Mouse (Mus musculus) hematopoietic stem cell, adult 5-6 weeks (primary cell): Measurements from ENCODE around the gene Pex13. TPM values are rescaled to one million over a fixed set of nuclear protein-coding genes. Genes with fewer than 3 reads are reported as not detected.
"Not testable (repeated sequence)": the region's sequence is repeated elsewhere in the genome, so short reads cannot be mapped to it uniquely, and the experiment has no call there.

Experiments used
- ATAC-seq, 2 experiments: fragments of 125-278 bp in 1 of 2; replicated peaks in 1 of 2; 2 replicates each; pipeline ENCODE4 v1.8.0; 2016 to 2017; ENCODE audit warnings: inconsistent platforms in 2 of 2, mild to moderate bottlenecking in 2 of 2, moderate number of reproducible peaks in 2 of 2, low read depth in 1 of 2, moderate TSS enrichment in 1 of 2; ENCODE audit not compliant: low FRiP score in 2 of 2, poor library complexity in 2 of 2, severe bottlenecking in 2 of 2, insufficient read depth in 1 of 2, low TSS enrichment in 1 of 2
- total RNA-seq: library from RNA; stranded (forward); fragments of 172-1452, 232-1000 nt; gene quantifications from 2 replicates; pipeline ENCODE4 v1.2.3, GENCODE M21; 2017

Pex13 gene
- total RNA-seq, 1 experiment from 2014 or later: 25.7 TPM

DNA sequence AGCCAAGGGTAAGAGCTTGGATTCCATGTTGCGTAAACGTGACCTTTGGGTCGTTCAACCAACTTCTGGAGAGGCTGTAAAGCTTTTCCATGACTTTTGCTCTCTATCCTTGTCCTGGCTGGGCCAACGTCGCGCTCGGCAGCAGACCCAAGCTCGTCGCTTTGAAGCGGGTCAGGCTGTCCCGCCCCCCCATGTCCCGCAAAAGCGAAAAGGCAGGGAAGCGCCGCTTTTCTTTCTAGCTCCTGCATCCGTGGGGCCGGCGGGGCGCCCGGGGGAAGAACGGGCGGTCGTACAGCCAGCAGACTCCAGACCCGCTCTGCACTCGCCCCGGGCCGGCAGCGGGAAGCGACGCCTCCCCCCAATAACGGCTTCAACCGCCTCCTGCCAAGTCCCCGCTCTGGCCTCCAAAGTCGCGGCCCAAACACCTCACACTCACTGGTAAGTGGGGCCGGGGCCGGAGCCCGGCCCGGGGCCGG, 410 bp downstream of the Pex13 start, which contains the start of gene Pus10:
Pus10 (plus strand) TSS at position 364 of the 476 bp plus-strand sequence.
- peak in 1 of 2 experiments; percentile 46; a peak in 2 of 4 replicates for ATAC-seq

DNA sequence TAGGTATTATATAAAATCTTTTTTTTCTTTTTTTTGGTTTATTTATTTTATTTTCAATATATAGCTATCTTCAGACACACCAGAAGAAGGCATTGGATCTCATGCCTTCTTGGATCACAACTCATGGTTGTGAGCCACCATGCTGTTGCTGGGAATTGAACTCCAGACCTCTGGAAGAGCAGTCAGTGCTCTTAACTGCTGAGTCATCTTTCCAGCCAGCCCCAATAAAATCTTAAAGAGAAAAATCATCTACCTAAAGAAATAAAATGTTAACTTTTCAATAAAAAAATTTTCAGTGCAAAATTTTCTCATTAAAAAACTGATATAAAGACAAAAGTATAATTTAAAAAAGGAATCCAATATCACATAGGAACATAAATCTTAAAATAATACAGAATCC, 1.5 kb downstream of the Pex13 start:
- no peak for ATAC-seq

DNA sequence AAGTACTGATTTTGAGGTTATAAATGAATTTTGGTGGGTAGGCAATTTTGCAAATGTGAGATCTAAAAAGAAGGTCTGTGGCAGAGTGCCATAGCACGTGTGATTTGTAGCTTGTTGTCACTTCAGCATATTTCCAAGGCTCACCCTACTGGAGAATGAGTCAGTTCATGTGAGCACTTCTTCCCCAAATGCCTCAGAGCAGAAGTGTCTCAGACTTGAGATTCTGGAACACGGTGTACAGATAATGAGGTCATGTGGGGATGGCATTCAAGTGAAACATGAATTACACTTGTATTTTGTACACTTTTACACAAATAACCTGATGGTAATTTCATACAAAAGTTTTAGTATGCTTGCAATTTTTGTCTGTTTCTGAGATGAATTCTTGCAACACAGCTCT, 8.0 kb downstream of the Pex13 start:
- no peak for ATAC-seq

DNA sequence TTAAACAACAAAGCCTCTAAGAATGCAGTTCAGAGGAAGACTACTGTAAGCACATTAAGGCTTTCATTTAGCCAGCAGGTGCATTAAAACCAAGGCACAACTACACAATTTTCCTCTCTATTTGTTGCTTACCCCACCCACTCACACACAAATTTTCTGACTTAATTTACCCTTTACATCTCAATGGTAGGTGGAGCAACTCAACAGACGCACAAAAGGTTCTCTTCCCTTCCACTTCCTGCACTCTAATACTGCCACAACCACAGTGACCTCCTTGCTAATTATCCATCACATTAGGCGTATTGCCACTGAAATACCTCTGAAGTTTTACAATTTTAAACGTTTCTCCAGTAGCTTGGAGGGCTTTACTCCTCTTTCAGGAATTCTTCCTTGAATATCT, 12.1 kb downstream of the Pex13 start:
- ATAC-seq: no peak

DNA sequence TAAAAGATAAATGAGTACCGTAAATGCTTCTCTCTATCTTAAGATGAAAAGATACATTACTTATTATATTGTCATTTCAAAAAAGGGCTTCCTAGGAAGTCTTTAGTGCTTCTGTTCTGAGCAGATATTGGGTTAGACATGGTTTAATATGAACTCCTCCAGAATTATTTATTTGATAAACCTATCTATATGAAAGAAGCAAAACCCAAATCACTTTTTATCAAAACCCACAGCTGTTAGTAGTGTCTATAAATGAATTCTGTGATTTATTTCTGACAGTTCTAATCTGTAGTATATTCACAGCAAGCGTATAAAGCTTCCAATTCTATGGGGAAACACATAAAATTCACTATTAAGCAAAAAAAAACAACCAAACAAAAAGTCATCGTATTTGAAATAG, 17.9 kb downstream of the Pex13 start:
- no peak for ATAC-seq

DNA sequence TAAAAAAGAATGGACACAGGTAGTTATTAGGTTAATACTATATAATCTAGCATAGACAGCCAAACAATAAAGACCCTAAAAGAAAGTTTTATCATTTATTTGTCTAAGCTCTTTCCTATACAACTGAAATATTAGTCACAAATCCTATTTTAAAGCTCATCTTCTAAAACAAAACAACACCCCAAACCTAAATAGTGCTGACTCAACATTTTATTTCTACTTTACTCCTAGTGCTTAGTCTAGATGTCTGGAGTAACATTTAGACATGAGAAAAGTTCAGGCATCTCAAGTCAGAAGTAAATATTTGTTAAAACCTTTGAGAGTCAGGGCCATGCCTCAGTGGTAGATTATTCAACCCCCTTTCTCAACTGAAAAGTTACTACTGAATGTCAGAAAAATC, 18.3 kb downstream of the Pex13 start:
- ATAC-seq: no peak

DNA sequence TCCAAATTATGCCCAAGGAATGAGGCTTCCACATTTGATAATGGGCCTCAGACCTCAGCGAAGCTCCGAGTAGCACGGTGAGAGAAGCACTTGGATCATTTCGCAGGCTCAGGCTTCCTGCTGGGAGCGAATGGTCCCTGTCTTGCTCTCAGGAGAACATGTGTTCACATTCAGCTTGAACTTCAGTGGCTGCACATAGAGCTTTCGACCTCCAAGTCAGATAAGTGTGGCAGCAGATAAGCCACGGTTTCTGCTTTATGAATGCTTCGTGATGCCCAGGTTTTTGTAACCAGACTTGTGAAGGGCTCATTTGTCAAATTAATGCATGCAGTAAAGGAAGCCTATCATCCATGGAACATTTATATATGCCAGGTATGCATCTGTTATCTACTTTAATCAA, 31.2 kb downstream of the Pex13 start:
- no peak for ATAC-seq

DNA sequence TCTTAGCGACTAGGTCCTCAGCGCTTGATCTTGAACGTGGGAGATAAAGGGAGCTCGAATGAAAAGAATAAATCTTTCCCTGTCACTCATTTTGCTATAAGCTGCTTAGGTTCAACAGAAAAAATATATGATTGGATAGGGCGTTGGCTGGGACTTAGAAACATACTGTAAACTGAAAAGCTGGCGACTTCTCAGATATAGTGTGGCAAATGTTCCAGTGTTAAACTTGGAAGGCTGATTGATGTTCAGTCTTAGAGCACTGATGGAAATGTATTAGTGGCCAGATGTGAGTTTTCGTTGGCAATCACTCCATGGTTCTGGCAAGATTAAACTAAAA, 31.9 kb downstream of the Pex13 start:
- ATAC-seq: 0 out of 4 replicates have a peak, but pooled peaks of 1 of the 2 experiments have one; percentile 15

DNA sequence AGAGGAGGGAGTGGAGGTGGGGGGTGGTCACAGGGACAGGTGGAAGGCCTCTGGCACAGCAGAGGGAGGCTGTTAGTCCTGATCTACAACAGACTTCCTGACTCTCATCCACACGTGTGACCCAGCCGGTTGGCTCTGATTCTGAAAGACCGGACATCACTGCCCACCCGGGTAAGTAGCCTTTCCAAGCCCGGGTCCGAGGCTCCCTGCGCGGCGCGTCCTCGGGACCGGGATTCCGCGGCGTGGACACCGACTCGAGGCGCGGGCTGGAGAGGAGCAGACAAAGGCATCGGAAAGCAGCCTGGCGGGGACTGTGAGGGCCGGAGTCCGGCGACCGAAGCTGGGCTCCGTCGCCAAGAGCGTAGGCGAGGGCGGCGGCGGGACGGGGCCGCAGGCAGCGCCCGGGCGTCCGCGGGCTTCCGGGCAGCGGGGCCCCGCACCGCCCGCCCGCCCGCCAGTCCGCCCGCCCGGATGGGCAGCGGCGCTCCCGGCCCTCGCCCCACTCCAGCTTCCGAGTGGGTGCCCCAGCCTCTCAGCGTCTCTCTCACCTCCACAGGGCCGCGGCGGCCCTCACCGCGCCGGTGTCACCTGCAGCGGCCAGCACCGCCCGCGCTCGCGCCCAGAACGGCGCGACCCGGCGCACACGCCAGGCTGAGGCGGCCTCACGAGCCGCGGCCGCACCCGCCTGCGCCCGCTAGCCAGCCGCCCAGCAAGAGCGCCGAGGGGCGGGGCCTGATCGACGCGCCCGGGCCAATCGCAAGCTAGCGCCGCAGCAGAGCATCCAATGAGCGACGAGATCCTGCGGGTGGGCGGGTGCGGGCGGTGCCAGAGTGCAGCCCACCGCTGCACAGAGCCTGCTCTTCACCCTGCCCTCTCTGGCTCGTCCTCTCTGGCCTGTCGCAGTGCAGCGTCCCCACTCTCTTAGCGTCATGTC, 32.5 kb downstream of the Pex13 start, which contains the start of gene 0610010F05Rik:
0610010F05Rik (minus strand) TSS at position 695 of the 934 bp plus-strand sequence.
- peak; percentile 99 to 100 for ATAC-seq

DNA sequence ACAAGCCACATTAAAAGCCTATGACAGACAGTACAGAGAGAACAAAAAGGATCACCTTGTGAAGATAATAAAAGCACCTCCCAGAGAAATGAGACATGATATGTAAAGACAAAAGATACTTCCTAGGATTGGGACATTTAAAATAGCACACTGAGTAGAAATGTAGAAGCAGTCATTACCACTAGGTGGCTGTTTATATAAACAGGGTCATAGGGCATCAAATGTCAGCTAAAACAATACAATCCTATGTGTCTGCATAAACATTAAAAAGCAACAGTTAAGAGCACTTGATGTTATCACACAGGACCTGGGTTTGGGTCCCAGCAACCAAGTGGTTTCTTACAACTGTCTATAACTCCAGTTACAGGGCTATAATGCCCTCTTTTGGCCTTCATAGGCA, 35.1 kb downstream of the Pex13 start:
- ATAC-seq: no peak

DNA sequence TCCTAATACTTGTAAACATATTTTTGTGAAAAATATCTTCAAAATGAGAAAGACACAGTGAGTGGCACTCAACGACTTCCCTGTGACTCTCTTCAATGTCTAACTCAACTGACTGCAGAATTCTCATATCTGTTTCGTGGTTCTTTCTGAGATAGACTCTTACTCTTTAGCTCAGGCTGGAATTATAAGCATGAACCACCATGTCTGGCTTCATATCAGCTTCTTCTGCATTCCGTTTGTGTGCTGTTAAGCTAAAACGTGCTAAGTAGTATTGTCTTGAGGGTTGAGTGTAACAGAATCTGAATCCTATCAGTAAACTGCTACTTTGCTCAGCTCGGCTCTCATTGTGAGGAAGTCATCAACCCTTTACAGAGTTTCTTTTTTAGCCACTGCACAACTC, 46.8 kb downstream of the Pex13 start:
- no peak for ATAC-seq

DNA sequence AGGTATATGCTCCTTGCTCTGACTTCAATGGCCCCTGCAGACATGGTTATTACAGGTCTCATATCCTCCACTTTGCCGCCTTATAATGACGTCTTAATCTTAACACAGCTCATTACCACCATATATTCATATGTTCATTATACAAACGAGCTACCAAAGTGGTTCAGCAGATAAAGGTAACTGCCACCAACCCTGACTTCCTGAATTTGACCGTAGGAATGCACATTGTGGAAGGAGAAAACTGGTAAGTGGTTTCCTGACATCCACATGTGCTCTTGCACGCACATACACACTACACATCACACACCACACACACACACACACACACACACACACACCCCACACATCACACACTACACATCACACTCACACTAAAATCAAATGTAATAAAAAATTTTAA, 51.2 kb downstream of the Pex13 start:
- 0 out of 4 replicates have a peak, but pooled peaks of 1 of the 2 experiments have one; percentile 4 for ATAC-seq

DNA sequence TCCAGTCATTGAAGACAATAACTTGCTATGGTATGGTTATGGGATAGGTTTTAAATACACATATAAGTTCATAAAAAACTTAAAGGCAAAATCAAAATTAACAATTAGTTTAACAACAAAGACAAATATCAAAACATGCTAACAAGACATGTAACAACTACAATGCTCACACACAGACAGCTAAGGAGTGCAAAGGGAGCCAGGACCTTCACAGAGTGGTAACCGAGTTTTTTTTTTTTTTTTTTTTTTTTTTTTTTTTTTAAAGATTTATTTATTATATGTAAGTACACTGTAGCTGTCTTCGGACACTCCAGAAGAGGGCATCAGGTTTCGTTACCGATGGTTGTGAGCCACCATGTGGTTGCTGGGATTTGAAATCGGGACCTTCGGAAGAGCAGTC, 58.5 kb downstream of the Pex13 start:
- ATAC-seq: not testable (repeated sequence)

Other genes starting within 250 kb of the Pex13 start
- gene Ahsa2, start 167.9 kb downstream of the Pex13 start, total RNA-seq: 47.5 and 54.9 TPM in 2 replicates
- gene 1700093K21Rik, start 144.8 kb downstream of the Pex13 start, total RNA-seq: 2.5 TPM in 1 of 2 replicates, not detected in the other
- 50.1 and 50.2 TPM in 2 replicates for gene 0610010F05Rik, start 32.3 kb downstream of the Pex13 start, total RNA-seq
- 46.1 and 56.0 TPM in 2 replicates for gene Pus10, start 285 bp downstream of the Pex13 start, total RNA-seq
- 18.4 and 25.6 TPM in 2 replicates for gene Rel, start 105.0 kb upstream of the Pex13 start, total RNA-seq
- gene Papolg, start 229.3 kb upstream of the Pex13 start, total RNA-seq: 31.7 and 35.3 TPM in 2 replicates